Mouse (Mus musculus) hindbrain, embryonic 15.5 days (tissue): ENCODE results near the gene Ccdc81. TPM values are rescaled to one million over a fixed set of nuclear protein-coding genes. Genes with fewer than 3 reads are reported as not detected.

Source experiments
- ATAC-seq: fragments of 200-750 bp; cut with Nextera tagmentation; 2 replicates; pipeline ENCODE4 v1.8.0; 2017; ENCODE audit warnings: low read depth, moderate number of reproducible peaks, moderate TSS enrichment; ENCODE audit not compliant: low FRiP score
- H3K27ac ChIP-seq: fragments of 300-500 bp; sonication (generic); replicated peaks from 2 replicates; pipeline ENCODE4 v1.5.1; 2015; ENCODE audit warnings: mild to moderate bottlenecking, inconsistent platforms
- H3K27me3 ChIP-seq: fragments of 300-500 bp; sonication (generic); 2 replicates; pipeline ENCODE4 v1.6.1; 2015; ENCODE audit warnings: control low read depth, inconsistent platforms
- H3K36me3 ChIP-seq: fragments of 300-500 bp; sonication (generic); 2 replicates; pipeline ENCODE4 v1.6.1; 2015; ENCODE audit warnings: control low read depth, inconsistent platforms
- H3K4me1 ChIP-seq: fragments of 300-500 bp; sonication (generic); replicated peaks from 2 replicates; pipeline ENCODE4 v1.6.1; 2015; ENCODE audit warnings: control low read depth, inconsistent platforms
- H3K4me2 ChIP-seq: fragments of 300-500 bp; sonication (generic); 2 replicates; pipeline ENCODE4 v1.6.1; 2015; ENCODE audit warnings: moderate library complexity, mild to moderate bottlenecking, inconsistent platforms
- H3K4me3 ChIP-seq: fragments of 300-500 bp; sonication (generic); 2 replicates; pipeline ENCODE4 v1.5.1; 2015; ENCODE audit warnings: mild to moderate bottlenecking, inconsistent platforms
- H3K9ac ChIP-seq: fragments of 300-500 bp; sonication (generic); 2 replicates; pipeline ENCODE4 v1.6.1; 2015; ENCODE audit warnings: inconsistent platforms
- H3K9me3 ChIP-seq: fragments of 300-500 bp; sonication (generic); 2 replicates; pipeline ENCODE4 v1.6.1; 2016; ENCODE audit warnings: control low read depth, inconsistent platforms
- WGBS: fragments of 180-500 bp; shearing (Covaris S2); methylation state at CpG from one replicate; pipeline ENCODE4 v1.1.7; 2015; 5-methylcytosine and 5-hydroxymethylcytosine counted together
- polyA plus RNA-seq: library from polyadenylated mRNA; unstranded; fragments of >200 nt; fragmentation: Nextera tagmentation; extraction: Ambion mirVana; gene quantifications from 2 replicates; pipeline ENCODE4 v1.2.1, GENCODE M21; 2015

Gene Ccdc81
- polyA plus RNA-seq, 1 experiment from 2014 or later = 1.1 TPM

- no peak for ATAC-seq
Observed at GRCm38 (mm10) chr7:89909711-89910110, 6.3 kb upstream of the Ccdc81 start.

GRCm38 (mm10) chr7:89908899-89909621 lies 5.6 kb upstream of the Ccdc81 start:
- no peak for ATAC-seq
- Histone ChIP-seq H3K9me3 (no peaks in the 10 kb centered on the region), H3K4me2 (no peak overlapping the region), H3K36me3 (0 out of 2 replicates have a peak, but pooled peaks cover 1% of the 10 kb centered on the region), H3K4me1 (no peaks in the 10 kb centered on the region), H3K27me3 (no peaks in the 10 kb centered on the region), H3K27ac (no peak overlapping the region), H3K4me3 (no peak overlapping the region), H3K9ac (no peak overlapping the region)
- 77% methylated on average over 20 of the region's 20 CpGs for WGBS

More at GRCm38 (mm10) chr7:89909711-89910110, 6.3 kb upstream of the Ccdc81 start:
- H3K36me3 ChIP-seq = 0 out of 2 replicates have a peak, but pooled peaks cover 2% of the 10 kb centered on the region
- H3K4me2 ChIP-seq = no peak overlapping the region
- H3K27me3 ChIP-seq = no peaks in the 10 kb centered on the region
- H3K9ac ChIP-seq = no peak overlapping the region
- 76% methylated on average over 4 of the region's 4 CpGs for WGBS
- no peak overlapping the region for H3K27ac ChIP-seq
- no peaks in the 10 kb centered on the region for H3K4me1 ChIP-seq
- H3K4me3 ChIP-seq = no peak overlapping the region
- no peaks in the 10 kb centered on the region for H3K9me3 ChIP-seq

GRCm38 (mm10) chr7:89908421-89908820 lies 5.0 kb upstream of the Ccdc81 start:
- peaks cover 5% of the 10 kb centered on the region; the same call in 1 of the 2 replicates for H3K4me1 ChIP-seq
- no peaks in the 10 kb centered on the region for H3K9me3 ChIP-seq
- no peak overlapping the region for H3K4me3 ChIP-seq
- 77% methylated on average over 7 of the region's 7 CpGs for WGBS
- H3K36me3 ChIP-seq = no peaks in the 10 kb centered on the region
- H3K4me2 ChIP-seq = no peak overlapping the region
- no peak overlapping the region for H3K9ac ChIP-seq
- ATAC-seq = no peak
- H3K27ac ChIP-seq = no peak overlapping the region
- no peaks in the 10 kb centered on the region for H3K27me3 ChIP-seq

- Histone ChIP-seq H3K4me1 (peaks cover 7% of the 10 kb centered on the region; the same call in 1 of the 2 replicates), H3K36me3 (no peaks in the 10 kb centered on the region), H3K9ac (no peak overlapping the region), H3K27ac (no peak overlapping the region), H3K4me3 (no peak overlapping the region), H3K27me3 (no peaks in the 10 kb centered on the region), H3K9me3 (no peaks in the 10 kb centered on the region), H3K4me2 (no peak overlapping the region)
- peak; percentile 61; the same call in 1 of the 2 replicates for ATAC-seq
- 20% methylated on average over 8 of the region's 8 CpGs for WGBS
Observed at GRCm38 (mm10) chr7:89907950-89908349, 4.5 kb upstream of the Ccdc81 start.

- Histone ChIP-seq H3K4me1 (peaks cover 7% of the 10 kb centered on the region; the same call in 1 of the 2 replicates), H3K9ac (no peak overlapping the region), H3K4me2 (peak overlapping the region; percentile 44), H3K27ac (no peak overlapping the region), H3K4me3 (0 out of 2 replicates have a peak overlapping the region, but pooled peaks have one; percentile 8), H3K36me3 (no peaks in the 10 kb centered on the region), H3K9me3 (no peaks in the 10 kb centered on the region), H3K27me3 (no peaks in the 10 kb centered on the region)
- ATAC-seq = no peak
- WGBS = 89% methylated on average over 8 of the region's 8 CpGs
Observed at GRCm38 (mm10) chr7:89903007-89903406, 422 bp downstream of the Ccdc81 start.

GRCm38 (mm10) chr7:89891856-89892255 lies 11.6 kb downstream of the Ccdc81 start:
- Histone ChIP-seq H3K4me3 (no peak overlapping the region), H3K4me1 (no peaks in the 10 kb centered on the region), H3K27ac (no peak overlapping the region), H3K36me3 (no peaks in the 10 kb centered on the region), H3K4me2 (no peak overlapping the region), H3K27me3 (no peaks in the 10 kb centered on the region), H3K9me3 (no peaks in the 10 kb centered on the region), H3K9ac (no peak overlapping the region)
- ATAC-seq = no peak
- WGBS = 35% methylated on average over 4 of the region's 4 CpGs

- H3K9me3 ChIP-seq = no peaks in the 10 kb centered on the region
- no peaks in the 10 kb centered on the region for H3K36me3 ChIP-seq
- no peak overlapping the region for H3K4me2 ChIP-seq
- H3K27me3 ChIP-seq = no peaks in the 10 kb centered on the region
- no peak overlapping the region for H3K27ac ChIP-seq
- no peak for ATAC-seq
- WGBS = 72% methylated on average over 5 of the region's 5 CpGs
- no peak overlapping the region for H3K9ac ChIP-seq
- H3K4me1 ChIP-seq = no peaks in the 10 kb centered on the region
- no peak overlapping the region for H3K4me3 ChIP-seq
Observed at GRCm38 (mm10) chr7:89891412-89891811, 12.0 kb downstream of the Ccdc81 start.

- Histone ChIP-seq H3K9me3 (no peaks in the 10 kb centered on the region), H3K4me2 (no peak overlapping the region), H3K9ac (no peak overlapping the region), H3K27me3 (no peaks in the 10 kb centered on the region), H3K27ac (no peak overlapping the region), H3K36me3 (no peaks in the 10 kb centered on the region), H3K4me1 (no peaks in the 10 kb centered on the region), H3K4me3 (no peak overlapping the region)
- WGBS = 83% methylated on average over 3 of the region's 3 CpGs
- no peak for ATAC-seq
Observed at GRCm38 (mm10) chr7:89884551-89884950, 18.9 kb downstream of the Ccdc81 start.

- no peaks in the 10 kb centered on the region for H3K27me3 ChIP-seq
- H3K9ac ChIP-seq = no peak overlapping the region
- H3K4me2 ChIP-seq = no peak overlapping the region
- no peaks in the 10 kb centered on the region for H3K36me3 ChIP-seq
- no peak overlapping the region for H3K27ac ChIP-seq
- ATAC-seq = no peak
- H3K4me1 ChIP-seq = no peaks in the 10 kb centered on the region
- 67% methylated on average over 1 of the region's 1 CpGs for WGBS
- H3K4me3 ChIP-seq = no peak overlapping the region
- no peaks in the 10 kb centered on the region for H3K9me3 ChIP-seq
Observed at GRCm38 (mm10) chr7:89879686-89880085, 23.7 kb downstream of the Ccdc81 start.

GRCm38 (mm10) chr7:89867221-89867620 lies 36.2 kb downstream of the Ccdc81 start:
- H3K27me3 ChIP-seq = no peaks in the 10 kb centered on the region
- H3K4me3 ChIP-seq = no peak overlapping the region
- H3K9me3 ChIP-seq = no peaks in the 10 kb centered on the region
- no peak for ATAC-seq
- no peak overlapping the region for H3K4me2 ChIP-seq
- no peaks in the 10 kb centered on the region for H3K36me3 ChIP-seq
- H3K4me1 ChIP-seq = no peaks in the 10 kb centered on the region
- WGBS = 88% methylated on average over 5 of the region's 5 CpGs
- no peak overlapping the region for H3K27ac ChIP-seq
- no peak overlapping the region for H3K9ac ChIP-seq

- H3K4me3 ChIP-seq = no peak overlapping the region
- H3K4me2 ChIP-seq = no peak overlapping the region
- no peaks in the 10 kb centered on the region for H3K27me3 ChIP-seq
- H3K27ac ChIP-seq = no peak overlapping the region
- WGBS = 95% methylated on average over 1 of the region's 1 CpGs
- no peak overlapping the region for H3K9ac ChIP-seq
- no peaks in the 10 kb centered on the region for H3K9me3 ChIP-seq
- no peaks in the 10 kb centered on the region for H3K4me1 ChIP-seq
- ATAC-seq = no peak
- H3K36me3 ChIP-seq = no peaks in the 10 kb centered on the region
Observed at GRCm38 (mm10) chr7:89864769-89865168, 38.7 kb downstream of the Ccdc81 start.

GRCm38 (mm10) chr7:89856440-89857217 lies 46.8 kb downstream of the Ccdc81 start:
- H3K27ac ChIP-seq = no peak overlapping the region
- H3K4me2 ChIP-seq = no peak overlapping the region
- no peaks in the 10 kb centered on the region for H3K4me1 ChIP-seq
- H3K9me3 ChIP-seq = no peaks in the 10 kb centered on the region
- peak; percentile 71; the same call in 1 of the 2 replicates for ATAC-seq
- H3K27me3 ChIP-seq = no peaks in the 10 kb centered on the region
- H3K9ac ChIP-seq = no peak overlapping the region
- no peaks in the 10 kb centered on the region for H3K36me3 ChIP-seq
- H3K4me3 ChIP-seq = no peak overlapping the region
- WGBS = 40% methylated on average over 17 of the region's 17 CpGs
